Mouse (Mus musculus): ENCODE data around the gene Kif5c.

GRCm38 (mm10) chr2:49682754-49683153 is 63.7 kb downstream of the Kif5c start:
- no peak for TF ChIP-seq CTCF (IDR thresholded peaks at IDR 0.05; ENCODE audit: extremely low read depth, insufficient read length, insufficient replicate concordance, low read depth, low read length)
- no peak for TF ChIP-seq POLR2A (IDR thresholded peaks at IDR 0.05; ENCODE audit: low read depth, low read length)
